Mouse (Mus musculus) mesoderm, embryonic 11.5 days (tissue): ENCODE results near the gene Gjc3.

Experiments used
- DNase-seq: peaks from one replicate; pipeline ENCODE4 v3.0.0-alpha.2; 2012; ENCODE audit warnings: low read depth, low spot score

Gjc3 gene

GRCm38 (mm10) chr5:137914508-137914907, 48.4 kb downstream of the Gjc3 start:
- no peak for DNase-seq

DNA sequence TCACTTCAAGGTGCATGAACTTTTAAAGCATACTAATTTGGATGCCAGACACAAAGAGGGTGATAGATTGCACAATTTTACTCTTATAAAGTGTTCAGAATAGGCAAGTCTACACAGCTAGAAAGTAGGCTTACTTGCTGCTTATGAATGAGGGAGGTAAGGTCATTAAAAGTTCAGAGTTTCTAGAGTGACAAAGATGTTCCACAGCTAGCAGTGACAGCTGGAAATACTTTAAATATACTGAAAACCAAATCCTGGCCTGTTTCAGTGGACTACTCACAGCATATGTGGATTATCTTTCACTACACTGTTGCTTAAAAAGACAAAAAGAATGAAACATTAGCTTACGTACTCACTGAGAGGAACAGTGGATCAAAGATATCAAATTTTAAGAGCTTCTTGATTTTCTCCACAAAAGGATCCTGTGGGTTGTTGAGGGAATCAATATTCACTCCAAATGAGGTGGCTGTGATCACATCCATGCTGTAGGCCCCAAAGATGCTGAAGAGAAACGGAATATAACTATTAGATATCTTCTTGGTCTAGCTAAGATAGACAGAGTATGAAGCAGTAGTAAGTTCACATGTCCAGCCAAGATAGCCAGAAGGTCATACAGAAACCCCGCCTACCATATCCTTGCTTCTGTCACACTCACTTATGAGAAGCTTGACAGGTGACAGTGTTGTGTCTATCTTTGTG, 53.2 kb downstream of the Gjc3 start:
- DNase-seq = no peak
